Mouse (Mus musculus) forebrain, embryonic 14.5 days (tissue): ENCODE results near the gene Zfhx3. TPM values are rescaled to one million over a fixed set of nuclear protein-coding genes. Genes with fewer than 3 reads are reported as not detected.
A peak's percentile ranks its signal among the peaks of the same experiment; 100 is the strongest.

Experiments used
- ATAC-seq: fragments of 200-750 bp; cut with Nextera tagmentation; 2 replicates; pipeline ENCODE4 v1.8.0; 2017; ENCODE audit warnings: mild to moderate bottlenecking, moderate library complexity
- DNase-seq: peaks from one replicate; pipeline ENCODE4 v3.0.0-alpha.2; 2015; ENCODE audit warnings: low spot score
- H3K27ac ChIP-seq: fragments of 300-500 bp; sonication (generic); 2 replicates; pipeline ENCODE4 v1.5.1; 2014; ENCODE audit warnings: low read depth, mild to moderate bottlenecking, control low read depth, low read length, moderate library complexity
- H3K27me3 ChIP-seq: fragments of 300-500 bp; sonication (generic); replicated peaks from 2 replicates; pipeline ENCODE4 v1.6.1; 2014; ENCODE audit warnings: low read length, control low read depth, mixed read lengths; ENCODE audit not compliant: control insufficient read depth, insufficient read depth
- H3K36me3 ChIP-seq: fragments of 300-500 bp; sonication (generic); 2 replicates; pipeline ENCODE4 v1.6.1; 2014; ENCODE audit warnings: low read length, control low read depth; ENCODE audit not compliant: control insufficient read depth, insufficient read depth
- H3K4me1 ChIP-seq: fragments of 300-500 bp; sonication (generic); 2 replicates; pipeline ENCODE4 v1.6.1; 2014; ENCODE audit warnings: antibody characterized with exemption, low read length, control low read depth; ENCODE audit not compliant: control insufficient read depth, insufficient read depth
- H3K4me2 ChIP-seq: fragments of 300-500 bp; sonication (generic); 2 replicates; pipeline ENCODE4 v1.6.1; 2014; ENCODE audit warnings: mild to moderate bottlenecking, control low read depth, low read length
- H3K4me3 ChIP-seq: fragments of 300-500 bp; sonication (generic); 2 replicates; pipeline ENCODE4 v1.5.1; 2014; ENCODE audit warnings: low read depth, low read length, control low read depth
- H3K9ac ChIP-seq: fragments of 300-500 bp; sonication (generic); 2 replicates; pipeline ENCODE4 v1.6.1; 2014; ENCODE audit warnings: mild to moderate bottlenecking, low read length, control low read depth, moderate library complexity
- H3K9me3 ChIP-seq: fragments of 300-500 bp; sonication (generic); replicated peaks from 2 replicates; pipeline ENCODE4 v1.6.1; 2016; ENCODE audit warnings: low read length, control low read depth, mixed read lengths; ENCODE audit not compliant: control insufficient read depth
- WGBS: fragments of 180-500 bp; shearing (Covaris S2); extraction: QIAGEN DNeasy Blood & Tissue Kit; methylation state at CpG from one replicate; pipeline ENCODE4 v1.1.7; 2014; 5-methylcytosine and 5-hydroxymethylcytosine counted together
- polyA plus RNA-seq: library from polyadenylated mRNA; unstranded; fragments of >200 nt; fragmentation: Nextera tagmentation; extraction: Ambion mirVana; gene quantifications from 2 replicates; pipeline ENCODE4 v1.2.1, GENCODE M21; 2014

The Zfhx3 gene
- polyA plus RNA-seq, 1 experiment from 2014 or later: 11.7 TPM

DNA sequence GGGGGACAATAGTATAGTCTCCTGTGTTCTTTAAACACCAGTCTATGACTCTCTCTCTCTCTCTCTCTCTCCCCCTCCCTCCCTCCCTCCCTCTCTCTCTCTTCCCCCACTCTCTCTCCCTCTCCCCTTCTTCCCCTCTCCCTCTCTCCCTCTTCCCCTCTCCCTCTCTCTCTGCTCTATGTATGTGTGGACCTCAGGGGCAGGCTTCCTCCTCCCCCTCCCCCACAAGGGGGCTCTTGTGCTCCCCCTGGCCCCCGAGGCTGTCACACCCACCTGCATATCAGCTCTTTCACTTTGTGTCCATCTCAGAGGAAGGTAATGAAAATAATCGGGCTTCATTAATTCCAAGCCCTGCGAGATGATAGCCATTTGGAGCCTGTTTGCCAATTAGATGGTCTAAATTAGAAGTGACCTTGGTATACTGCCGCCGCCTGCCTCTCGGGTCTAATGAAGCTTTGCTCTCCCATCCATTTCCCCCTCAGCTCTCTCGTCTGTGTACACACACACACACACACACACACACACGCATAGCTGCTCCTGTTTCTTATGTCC lies 995.5 kb downstream of the Zfhx3 start:
- H3K4me1 ChIP-seq: peaks cover 17% of the 10 kb centered on the region
- peak overlapping the region; percentile 34 for H3K27ac ChIP-seq
- no peaks in the 10 kb centered on the region for H3K9me3 ChIP-seq
- H3K4me2 ChIP-seq: no peak overlapping the region
- no peak overlapping the region for H3K4me3 ChIP-seq
- H3K27me3 ChIP-seq: no peaks in the 10 kb centered on the region
- H3K36me3 ChIP-seq: peaks cover 15% of the 10 kb centered on the region
- DNase-seq (peak; percentile 33), ATAC-seq (no peak)
- WGBS: 39% methylated on average over 8 of the region's 8 CpGs
- no peak overlapping the region for H3K9ac ChIP-seq

DNA sequence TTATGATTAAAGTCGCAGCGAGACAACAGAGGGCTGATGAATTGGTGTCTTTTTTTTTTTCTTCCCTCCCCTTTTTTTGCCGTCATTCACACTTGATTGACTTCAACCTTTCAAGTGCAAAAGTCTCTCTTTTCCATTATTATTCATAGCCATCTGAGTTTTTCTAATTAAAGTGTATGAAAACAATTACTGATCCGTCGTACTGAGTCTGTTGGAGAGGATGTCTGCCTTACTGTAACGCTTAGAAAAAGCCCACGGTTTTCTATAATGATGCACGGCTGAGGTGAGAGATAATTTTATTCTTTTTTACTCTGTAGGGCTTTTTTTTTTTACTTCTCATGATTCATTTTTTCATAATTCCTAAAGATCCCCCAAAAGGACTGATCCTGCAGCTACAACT lies 1000.2 kb downstream of the Zfhx3 start:
- Histone ChIP-seq H3K27ac (peak overlapping the region; percentile 79; the same call in 1 of the 2 replicates), H3K4me2 (no peak overlapping the region), H3K36me3 (peaks cover 19% of the 10 kb centered on the region), H3K9me3 (no peaks in the 10 kb centered on the region), H3K27me3 (no peaks in the 10 kb centered on the region), H3K4me1 (peaks cover 25% of the 10 kb centered on the region), H3K4me3 (no peak overlapping the region), H3K9ac (no peak overlapping the region)
- DNase-seq (peak; percentile 50), ATAC-seq (no peak)
- WGBS: 12% methylated on average over 8 of the region's 8 CpGs

DNA sequence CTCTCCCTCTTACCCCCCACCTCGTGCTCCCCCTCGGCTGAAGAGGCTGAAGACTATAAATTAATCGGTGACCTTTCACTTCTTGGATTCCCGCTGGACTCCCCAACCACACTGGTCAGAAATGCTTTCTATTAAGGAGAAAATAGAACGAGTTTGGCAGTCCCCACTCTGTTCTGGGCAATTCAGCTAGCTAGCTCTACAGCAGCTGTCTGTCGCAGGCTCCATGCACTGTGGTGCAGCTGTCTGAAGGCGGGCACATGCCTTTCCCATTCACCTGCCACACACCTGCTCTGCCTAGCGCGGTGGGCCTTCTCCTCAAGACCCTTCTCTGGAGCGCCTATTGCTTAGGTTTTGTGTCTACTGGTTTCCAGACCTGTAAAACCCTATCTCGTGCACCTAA lies 1000.7 kb downstream of the Zfhx3 start:
- no peaks in the 10 kb centered on the region for H3K9me3 ChIP-seq
- H3K4me2 ChIP-seq: no peak overlapping the region
- H3K9ac ChIP-seq: no peak overlapping the region
- 46% methylated on average over 11 of the region's 11 CpGs for WGBS
- H3K4me3 ChIP-seq: no peak overlapping the region
- H3K27ac ChIP-seq: peak overlapping the region; percentile 58
- peaks cover 25% of the 10 kb centered on the region for H3K4me1 ChIP-seq
- DNase-seq (peak; percentile 55), ATAC-seq (peak; percentile 58)
- no peaks in the 10 kb centered on the region for H3K27me3 ChIP-seq
- H3K36me3 ChIP-seq: peaks cover 24% of the 10 kb centered on the region

DNA sequence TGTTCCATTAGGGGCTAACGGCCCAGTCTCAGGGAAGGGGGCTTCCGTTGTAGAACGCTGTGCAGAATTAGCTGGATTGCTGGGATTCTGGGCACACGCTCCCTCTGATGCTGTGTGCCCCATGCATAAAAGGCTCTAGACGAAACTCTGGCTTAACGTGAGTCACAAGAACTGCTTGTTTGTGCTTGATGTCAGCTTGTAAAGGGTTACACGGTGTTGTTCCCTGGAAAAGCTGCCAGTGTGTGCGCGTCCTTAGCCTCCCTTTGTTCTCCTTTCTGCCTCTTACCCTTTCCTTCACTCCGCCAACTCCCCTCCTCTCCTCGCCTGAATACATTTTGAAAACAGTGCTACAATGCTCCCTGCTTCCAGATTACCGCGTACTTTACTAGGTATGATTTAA lies 1001.9 kb downstream of the Zfhx3 start:
- DNase-seq: peak; percentile 72
- peaks cover 36% of the 10 kb centered on the region for H3K36me3 ChIP-seq
- 3% methylated on average over 13 of the region's 13 CpGs for WGBS
- peaks cover 25% of the 10 kb centered on the region for H3K4me1 ChIP-seq
- H3K27ac ChIP-seq: peak overlapping the region; percentile 65
- peak overlapping the region; percentile 7; the same call in 1 of the 2 replicates for H3K4me2 ChIP-seq
- peaks cover 7% of the 10 kb centered on the region; the same call in 1 of the 2 replicates for H3K9me3 ChIP-seq
- ATAC-seq: peak; percentile 62
- H3K9ac ChIP-seq: no peak overlapping the region
- no peak overlapping the region for H3K4me3 ChIP-seq
- no peaks in the 10 kb centered on the region for H3K27me3 ChIP-seq

DNA sequence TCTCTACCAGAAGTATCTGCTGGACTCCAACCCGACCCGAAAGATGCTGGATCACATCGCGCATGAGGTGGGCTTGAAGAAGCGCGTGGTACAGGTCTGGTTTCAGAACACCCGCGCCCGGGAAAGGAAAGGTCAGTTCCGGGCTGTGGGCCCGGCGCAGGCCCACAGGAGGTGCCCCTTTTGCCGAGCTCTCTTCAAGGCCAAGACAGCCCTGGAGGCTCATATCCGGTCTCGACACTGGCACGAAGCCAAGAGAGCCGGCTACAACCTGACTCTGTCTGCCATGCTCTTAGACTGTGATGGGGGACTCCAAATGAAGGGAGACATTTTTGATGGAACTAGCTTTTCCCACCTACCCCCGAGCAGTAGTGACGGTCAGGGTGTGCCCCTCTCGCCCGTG lies 1007.9 kb downstream of the Zfhx3 start:
- Histone ChIP-seq H3K4me1 (no peaks in the 10 kb centered on the region), H3K9ac (no peak overlapping the region), H3K9me3 (peaks cover 25% of the 10 kb centered on the region), H3K36me3 (peaks cover 68% of the 10 kb centered on the region), H3K4me2 (no peak overlapping the region), H3K4me3 (no peak overlapping the region), H3K27ac (no peak overlapping the region), H3K27me3 (no peaks in the 10 kb centered on the region)
- WGBS: 96% methylated on average over 21 of the region's 21 CpGs
- ATAC-seq: no peak
- no peak for DNase-seq

DNA sequence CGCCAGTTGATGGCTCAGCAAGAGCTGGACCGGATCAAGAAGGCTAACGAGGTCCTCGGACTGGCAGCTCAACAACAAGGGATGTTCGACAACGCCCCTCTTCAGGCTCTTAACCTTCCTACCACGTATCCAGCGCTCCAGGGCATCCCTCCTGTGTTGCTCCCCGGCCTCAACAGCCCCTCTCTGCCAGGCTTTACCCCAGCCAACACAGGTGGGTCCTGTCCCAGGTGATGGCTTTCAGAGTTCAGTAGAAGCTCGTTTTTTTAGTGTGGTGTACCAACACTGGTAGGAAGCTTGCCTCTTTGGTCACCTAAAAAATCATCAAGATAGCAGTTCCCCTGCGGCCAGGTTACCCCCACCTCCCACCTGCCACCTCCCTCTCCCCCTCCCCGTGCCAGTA lies 1009.1 kb downstream of the Zfhx3 start:
- DNase-seq: no peak
- no peak overlapping the region for H3K4me3 ChIP-seq
- no peak overlapping the region for H3K27ac ChIP-seq
- peaks cover 25% of the 10 kb centered on the region for H3K9me3 ChIP-seq
- peaks cover 72% of the 10 kb centered on the region for H3K36me3 ChIP-seq
- no peaks in the 10 kb centered on the region for H3K4me1 ChIP-seq
- no peak overlapping the region for H3K4me2 ChIP-seq
- no peak for ATAC-seq
- no peaks in the 10 kb centered on the region for H3K27me3 ChIP-seq
- WGBS: 91% methylated on average over 12 of the region's 12 CpGs
- no peak overlapping the region for H3K9ac ChIP-seq

DNA sequence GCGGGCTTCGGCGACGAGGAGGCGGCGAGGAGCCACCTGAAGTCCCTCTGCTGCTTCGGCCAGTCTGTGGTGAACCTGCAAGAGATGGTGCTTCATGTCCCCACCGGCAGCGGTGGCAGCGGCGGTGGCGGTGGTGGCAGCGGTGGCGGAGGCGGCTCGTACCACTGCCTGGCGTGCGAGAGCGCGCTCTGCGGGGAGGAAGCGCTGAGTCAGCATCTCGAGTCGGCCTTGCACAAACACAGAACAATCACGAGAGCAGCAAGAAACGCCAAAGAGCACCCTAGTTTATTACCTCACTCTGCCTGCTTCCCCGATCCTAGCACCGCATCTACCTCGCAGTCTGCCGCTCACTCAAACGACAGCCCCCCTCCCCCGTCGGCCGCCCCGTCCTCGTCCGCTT lies 1014.0 kb downstream of the Zfhx3 start:
- DNase-seq: no peak
- H3K27ac ChIP-seq: no peak overlapping the region

DNA sequence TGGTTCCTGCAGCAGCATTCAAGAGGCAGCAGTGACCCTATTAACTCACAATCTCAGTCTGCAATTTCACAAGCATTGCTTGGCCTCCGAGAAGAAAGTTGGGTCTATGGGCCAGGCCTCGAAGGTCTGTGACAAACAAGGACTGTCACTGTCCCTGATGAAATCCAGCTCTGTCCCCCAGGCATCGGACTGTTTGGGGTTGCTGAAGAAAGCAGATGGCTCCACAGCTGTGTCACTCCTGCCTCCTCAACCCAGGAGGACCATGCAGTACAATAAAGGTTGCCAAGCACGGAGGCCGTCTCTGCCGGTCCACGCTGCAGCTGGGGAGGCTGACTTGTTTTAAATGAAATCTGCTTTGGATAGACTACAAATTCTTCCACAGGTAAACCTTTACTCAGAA lies 1020.1 kb downstream of the Zfhx3 start:
- H3K27me3 ChIP-seq: no peaks in the 10 kb centered on the region
- no peak overlapping the region for H3K4me2 ChIP-seq
- DNase-seq: no peak
- H3K4me1 ChIP-seq: no peaks in the 10 kb centered on the region
- H3K4me3 ChIP-seq: no peak overlapping the region
- H3K27ac ChIP-seq: no peak overlapping the region
- ATAC-seq: no peak
- H3K9ac ChIP-seq: no peak overlapping the region
- no peaks in the 10 kb centered on the region for H3K36me3 ChIP-seq
- WGBS: 86% methylated on average over 7 of the region's 7 CpGs
- H3K9me3 ChIP-seq: no peaks in the 10 kb centered on the region

More for the DNA sequence above, 1014.0 kb downstream of the Zfhx3 start:
- Histone ChIP-seq H3K9ac (no peak overlapping the region), H3K36me3 (peaks cover 27% of the 10 kb centered on the region), H3K4me2 (peak overlapping the region; percentile 23), H3K4me1 (no peaks in the 10 kb centered on the region), H3K4me3 (peak overlapping the region; percentile 10; the same call in 1 of the 2 replicates), H3K27me3 (no peaks in the 10 kb centered on the region), H3K9me3 (0 out of 2 replicates have a peak, but pooled peaks cover under 1% of the 10 kb centered on the region)
- no peak for ATAC-seq
- 86% methylated on average over 37 of the region's 37 CpGs for WGBS

DNA sequence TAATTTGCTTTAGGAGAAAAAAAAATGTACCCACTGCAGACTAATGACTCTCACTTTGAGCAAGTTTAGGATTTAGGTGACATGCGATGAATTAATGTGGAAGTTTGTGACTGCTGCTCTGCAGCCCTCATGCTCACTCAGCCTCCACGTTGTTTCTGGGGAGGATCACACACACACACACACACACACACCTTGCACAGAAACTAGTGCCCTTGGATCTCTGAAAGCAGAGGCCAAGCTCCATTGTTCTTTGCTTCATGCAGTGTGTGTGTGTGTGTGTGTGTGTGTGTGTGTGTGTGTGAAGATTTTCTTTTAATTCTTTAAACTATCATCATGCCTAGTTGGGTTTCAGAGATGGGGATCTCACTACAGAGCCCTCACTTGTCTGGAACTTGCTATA lies 1020.7 kb downstream of the Zfhx3 start:
- 77% methylated on average over 2 of the region's 2 CpGs for WGBS
- H3K9me3 ChIP-seq: no peaks in the 10 kb centered on the region
- no peak overlapping the region for H3K27ac ChIP-seq
- H3K9ac ChIP-seq: no peak overlapping the region
- no peaks in the 10 kb centered on the region for H3K4me1 ChIP-seq
- H3K4me2 ChIP-seq: no peak overlapping the region
- DNase-seq (no peak), ATAC-seq (no peak)
- no peaks in the 10 kb centered on the region for H3K27me3 ChIP-seq
- H3K36me3 ChIP-seq: no peaks in the 10 kb centered on the region
- H3K4me3 ChIP-seq: no peak overlapping the region
